Mouse (Mus musculus) erythroid progenitor cell, adult 5-6 weeks (primary cell): ENCODE results near the gene Ceacam18. TPM values are rescaled to one million over a fixed set of nuclear protein-coding genes. Genes with fewer than 3 reads are reported as not detected.

ENCODE experiments used
- ATAC-seq: replicated peaks from 2 replicates; pipeline ENCODE4 v1.8.0; 2016; ENCODE audit warnings: moderate number of reproducible peaks, mild to moderate bottlenecking, moderate TSS enrichment, inconsistent platforms; ENCODE audit not compliant: poor library complexity, low FRiP score, severe bottlenecking
- total RNA-seq, 2 experiments: library from RNA; stranded (forward) in 1 of 2; stranded (reverse) in 1 of 2; fragments of 150-400 nt in 1 of 2; fragments of 186-747, 209-891 nt in 1 of 2; gene quantifications; 2 replicates each; pipeline versions ENCODE4 v1.2.3 to v1.2.4; 2015 to 2017; ENCODE audit warnings: low replicate concordance in 2 of 2

Gene Ceacam18
- not detected in 2 replicates for total RNA-seq (2015; ENCODE audit: low replicate concordance)
- not detected in 2 replicates for total RNA-seq (2017; ENCODE audit: low replicate concordance)

DNA sequence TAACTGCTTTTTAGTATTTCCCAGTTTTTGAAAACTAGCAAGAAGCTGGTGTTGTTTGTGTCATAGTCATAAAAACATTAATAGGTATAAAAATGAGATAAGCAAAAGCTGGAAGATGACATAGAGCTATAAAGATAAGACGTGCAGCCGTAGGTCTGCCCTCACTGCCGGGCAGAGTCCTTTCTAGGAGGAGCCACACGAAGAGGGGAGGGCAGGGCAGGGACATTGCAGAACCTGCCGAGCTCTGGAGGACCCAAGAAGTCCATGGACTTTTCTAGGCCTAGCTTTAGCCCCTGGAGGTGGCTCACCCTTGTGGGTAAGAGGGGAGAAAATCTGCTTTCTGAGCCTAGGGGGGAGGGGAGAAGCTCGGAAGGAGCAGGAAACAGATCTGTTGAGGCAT is at the start of gene Ceacam18:
Gene Ceacam18, plus strand, starts transcription at position 208 of the 400 bp plus-strand sequence.
- ATAC-seq = no peak

DNA sequence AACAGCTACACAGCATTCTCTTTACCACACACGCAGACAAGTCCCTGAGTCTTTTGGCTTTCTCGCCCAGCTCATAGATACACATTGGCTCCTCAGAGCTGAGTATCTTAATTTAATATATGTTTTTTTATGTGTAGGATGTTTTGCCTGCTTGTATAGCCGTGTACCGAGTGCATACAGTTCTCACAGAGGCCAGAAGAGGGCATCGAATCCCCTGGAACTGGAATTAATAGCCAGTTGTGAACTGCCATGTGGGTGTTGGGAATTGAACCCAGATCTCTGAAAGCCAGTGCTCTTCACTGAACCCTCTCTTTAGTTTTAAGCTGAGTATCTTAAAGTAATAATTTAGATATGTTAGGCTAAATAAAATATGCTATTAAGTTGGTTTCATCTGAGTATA is 49.7 kb upstream of the Ceacam18 start:
- ATAC-seq = no peak

DNA sequence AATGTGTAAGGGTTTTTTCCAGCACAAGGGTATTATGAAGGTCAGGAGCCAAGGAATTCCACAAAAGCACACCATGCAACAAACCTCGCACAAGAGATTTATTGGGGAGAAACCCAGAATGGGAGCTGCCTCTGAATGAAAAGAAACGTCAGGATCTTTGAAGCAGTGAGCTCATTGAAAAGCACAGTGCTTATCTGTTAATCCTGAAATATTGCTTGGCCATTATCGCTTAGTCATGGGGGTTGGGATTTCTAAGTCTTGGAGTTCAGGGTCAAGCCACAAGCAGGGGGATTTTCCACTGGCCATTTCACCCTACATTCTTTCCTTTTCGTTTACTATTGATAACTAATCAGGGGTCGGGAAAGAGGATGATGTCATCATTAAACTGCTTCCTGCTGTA is 32.6 kb upstream of the Ceacam18 start:
- no peak for ATAC-seq

DNA sequence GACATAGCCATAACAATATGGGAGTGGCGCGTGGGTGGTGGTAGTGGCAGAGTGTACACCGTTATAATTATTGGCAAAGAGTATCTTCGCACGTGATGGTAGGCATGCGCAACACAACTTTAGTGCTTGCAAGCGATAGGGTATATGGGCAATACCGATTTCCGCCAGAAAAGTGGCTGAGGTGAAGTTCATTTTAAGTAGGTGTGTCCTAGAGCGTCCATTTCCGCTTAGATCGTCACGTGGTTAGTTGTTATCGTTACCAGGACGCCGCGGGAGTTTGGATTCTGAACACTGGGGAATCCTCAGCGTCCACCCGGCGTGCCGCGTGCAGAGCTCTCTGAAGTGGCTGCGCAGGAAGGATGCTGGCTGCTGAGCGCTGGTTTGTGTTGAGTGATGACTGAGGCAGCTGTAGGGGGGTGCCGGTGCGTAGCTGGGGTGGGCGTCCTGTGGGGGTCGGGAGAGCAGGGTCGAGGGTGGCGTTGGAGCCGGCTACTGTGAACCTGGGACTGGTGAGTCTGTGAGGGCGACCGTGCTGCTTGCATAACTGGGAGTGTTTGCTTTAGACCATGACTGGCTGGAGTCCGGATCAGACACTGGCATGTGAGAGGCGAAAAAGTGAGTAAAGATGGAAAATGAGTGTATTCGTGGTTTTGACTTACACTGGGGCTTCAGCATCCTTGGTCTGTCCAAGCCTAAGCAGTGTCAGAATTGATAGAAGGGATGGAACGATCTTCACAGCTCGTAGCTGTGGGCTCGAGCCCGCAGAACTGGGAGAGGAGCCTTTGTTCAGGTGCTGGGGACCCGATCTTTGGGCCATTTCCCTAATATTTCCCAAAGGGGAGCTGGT is 27.4 kb upstream of the Ceacam18 start, which contains the start of gene Zfp819:
Gene Zfp819, plus strand, starts transcription at position 274 of the 847 bp plus-strand sequence.
- ATAC-seq = no peak

DNA sequence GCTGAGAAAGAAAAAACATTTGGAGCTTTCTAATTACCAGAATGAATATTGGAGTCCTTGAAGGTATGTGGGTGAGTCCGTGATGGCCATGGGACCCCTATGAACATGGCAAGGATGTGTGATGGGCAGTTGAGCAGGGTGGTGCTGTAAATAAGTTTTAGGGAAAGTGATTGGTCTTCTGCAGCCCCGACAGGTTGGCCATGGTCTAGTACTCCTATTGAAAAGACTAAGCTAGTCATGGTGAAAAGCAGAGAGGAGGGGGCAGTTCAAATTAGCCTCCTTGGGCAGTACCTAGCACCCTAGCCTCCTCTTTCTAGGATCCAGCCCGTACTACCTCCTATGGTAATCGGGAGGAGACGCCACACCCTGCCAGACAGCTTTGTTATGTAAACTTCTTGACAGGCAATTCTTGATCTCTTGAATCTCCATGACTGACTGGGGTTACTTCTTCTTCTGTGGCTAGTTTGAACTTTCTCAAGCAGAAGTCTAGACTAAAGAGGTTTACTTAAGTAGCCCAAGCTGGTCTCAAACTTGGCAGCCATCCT is 26.7 kb upstream of the Ceacam18 start:
- ATAC-seq = no peak

DNA sequence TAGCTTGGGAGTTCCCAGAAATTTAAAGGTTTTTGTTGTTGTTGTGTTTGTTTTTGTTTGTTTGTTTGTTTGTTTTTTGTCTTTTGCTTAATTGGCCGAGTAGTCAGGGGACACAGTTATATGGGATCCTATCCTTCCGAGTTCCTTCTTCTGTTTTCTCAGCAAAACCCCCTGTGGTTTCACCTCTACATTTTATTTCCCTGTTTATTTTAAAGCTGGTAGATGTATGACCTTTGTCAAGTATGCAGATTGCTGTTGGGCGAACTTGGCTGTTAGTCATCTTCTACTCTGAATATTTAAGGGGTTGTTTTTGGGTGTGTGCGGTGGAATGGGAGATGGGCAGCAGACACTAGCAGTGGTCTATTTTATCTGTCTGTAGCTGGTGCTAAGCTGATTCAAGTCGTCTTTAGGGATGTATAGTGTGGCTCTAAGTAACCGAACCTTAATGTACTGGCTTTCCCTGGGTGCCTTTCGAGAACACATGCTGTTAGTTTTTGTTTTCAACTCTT is 26.1 kb upstream of the Ceacam18 start:
- no peak for ATAC-seq

DNA sequence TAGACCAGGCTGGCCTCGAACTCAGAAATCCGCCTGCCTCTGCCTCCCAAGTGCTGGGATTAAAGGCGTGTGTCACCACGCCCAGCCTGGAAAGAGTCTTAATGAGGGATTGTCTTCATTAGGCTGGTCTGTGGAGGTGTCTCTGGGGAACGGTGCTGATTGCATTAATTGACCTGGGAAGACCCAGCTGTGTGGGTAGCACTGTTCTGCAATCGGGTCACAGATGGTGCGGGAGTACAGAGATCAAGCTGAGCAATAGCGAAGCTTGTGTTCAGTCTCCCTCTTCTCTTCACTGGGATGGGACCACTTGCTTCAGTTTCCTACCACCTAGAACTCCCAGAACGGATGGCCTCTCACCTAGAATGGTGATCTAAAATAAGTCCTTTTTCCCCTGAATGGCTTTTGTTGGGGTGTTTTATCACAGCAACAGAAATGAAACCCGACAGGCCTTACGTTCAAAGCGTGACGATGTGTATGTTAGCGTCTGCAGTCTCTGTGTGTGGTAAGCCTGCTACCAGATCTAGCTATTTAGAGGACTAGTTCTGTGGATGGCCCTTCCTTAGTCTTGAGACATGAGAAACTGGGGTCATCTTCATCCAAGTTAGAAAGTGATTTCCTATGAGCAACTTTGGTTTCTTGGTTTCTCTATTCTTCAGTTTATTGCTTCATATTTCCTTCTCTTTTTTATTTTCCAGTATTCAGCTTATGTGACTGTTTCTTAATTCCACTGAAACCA is 20.5 kb upstream of the Ceacam18 start:
- no peak for ATAC-seq

DNA sequence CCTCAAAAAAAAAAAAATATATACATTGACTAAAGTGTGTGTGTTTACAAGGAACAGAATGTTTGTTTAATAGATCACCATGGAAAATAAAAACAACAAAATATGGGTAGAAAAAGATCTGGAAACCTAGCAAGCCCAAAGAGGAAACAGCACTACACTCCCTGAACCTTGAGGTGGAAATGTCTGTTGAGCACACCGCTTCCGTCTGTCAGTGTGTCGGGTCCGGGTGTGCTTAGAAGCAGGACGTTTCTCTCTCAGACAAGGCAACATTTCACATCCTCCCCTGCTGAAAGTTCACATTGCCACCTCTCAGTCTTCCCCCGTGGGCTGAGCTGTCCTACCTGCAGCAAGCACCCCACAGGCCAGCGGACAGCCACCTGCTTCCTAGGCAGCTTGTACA is 11.6 kb upstream of the Ceacam18 start:
- no peak for ATAC-seq

DNA sequence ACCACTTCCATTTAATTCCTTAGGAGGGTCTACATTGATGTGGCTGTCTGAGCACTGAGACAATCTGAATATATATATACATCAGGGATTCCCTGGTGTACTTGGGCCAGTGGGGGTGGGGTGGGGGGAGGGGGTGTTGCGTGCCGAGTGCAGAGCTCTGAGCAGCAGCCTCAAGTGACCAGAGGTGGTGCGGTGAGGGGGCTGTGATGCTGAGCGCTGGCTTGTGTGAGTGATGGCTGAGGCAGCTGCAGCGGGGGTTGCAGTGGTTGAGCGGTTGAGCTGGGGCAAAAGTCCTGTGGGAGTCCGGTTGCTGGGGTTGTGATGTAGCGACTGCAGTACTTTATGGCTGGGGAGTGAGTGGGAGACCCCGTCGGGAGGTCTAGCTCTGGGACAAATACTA is 10.7 kb upstream of the Ceacam18 start:
- no peak for ATAC-seq

DNA sequence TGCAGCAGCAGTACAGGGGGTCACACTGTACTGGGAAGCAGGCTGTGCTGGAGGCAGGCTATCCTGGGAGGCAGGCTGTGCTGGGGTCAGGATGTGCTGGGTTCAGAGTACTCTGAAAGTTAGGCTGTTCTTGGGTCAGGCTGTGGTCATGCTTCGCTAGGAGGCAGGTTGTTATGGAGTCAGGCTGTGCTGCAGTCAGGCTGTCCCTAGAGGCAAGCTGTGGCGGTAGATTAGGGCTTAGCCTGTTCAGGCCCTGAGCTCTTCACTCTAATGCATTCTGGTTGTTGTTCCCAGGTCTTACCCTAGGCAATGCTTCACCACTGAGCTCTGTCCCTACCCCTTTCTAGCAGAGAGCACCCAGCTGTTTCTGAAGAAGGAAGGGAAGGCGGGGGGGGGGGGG is 9.4 kb upstream of the Ceacam18 start:
- ATAC-seq = no peak

DNA sequence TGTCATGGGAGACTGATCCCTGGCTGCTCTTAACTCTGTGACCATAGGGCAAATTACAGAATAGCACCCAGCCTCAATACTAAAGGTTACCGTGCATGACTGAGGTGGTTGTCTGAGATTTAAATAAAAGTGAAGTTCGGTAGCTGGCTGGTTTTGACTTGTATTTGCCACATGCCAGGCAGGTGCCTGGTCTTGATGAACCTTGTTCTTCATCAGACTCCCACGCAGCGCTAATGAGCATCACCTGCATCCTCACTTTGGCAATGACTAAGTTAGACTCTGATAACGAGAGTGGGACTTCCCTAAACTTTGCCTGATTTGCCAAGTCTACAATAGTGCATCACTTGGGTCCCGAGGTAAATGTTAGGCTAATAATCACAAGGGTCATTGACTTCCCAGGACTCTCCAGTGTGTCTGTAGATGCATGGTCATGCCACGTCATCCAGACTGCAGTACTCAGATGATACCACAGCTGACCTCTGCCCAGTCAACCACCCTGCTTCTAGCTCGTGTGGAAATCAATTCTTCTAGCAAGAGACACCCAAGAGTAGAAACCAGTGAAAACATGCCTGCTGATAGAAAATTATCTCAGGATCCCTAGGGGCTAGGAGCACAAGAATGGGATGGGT is 8.6 kb upstream of the Ceacam18 start:
- no peak for ATAC-seq

DNA sequence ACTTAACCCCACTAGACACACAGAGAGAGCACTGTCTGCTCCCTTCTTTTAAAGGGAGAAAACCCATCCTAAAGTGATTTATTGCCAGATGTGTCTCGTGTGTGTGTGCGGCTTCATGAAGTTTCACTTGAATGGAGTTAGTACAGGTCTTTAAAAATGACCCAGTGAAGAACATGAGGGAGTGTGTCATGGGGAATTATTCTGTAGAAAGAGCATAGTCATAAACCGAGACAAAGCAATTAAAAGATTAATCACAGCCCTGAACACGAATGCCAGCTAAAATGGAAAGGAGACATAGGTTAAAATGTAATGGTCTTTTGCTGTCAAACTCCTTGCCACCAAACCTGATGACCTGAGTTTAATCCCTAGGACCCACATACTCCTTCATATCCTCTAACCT is 567 bp upstream of the Ceacam18 start:
- no peak for ATAC-seq

DNA sequence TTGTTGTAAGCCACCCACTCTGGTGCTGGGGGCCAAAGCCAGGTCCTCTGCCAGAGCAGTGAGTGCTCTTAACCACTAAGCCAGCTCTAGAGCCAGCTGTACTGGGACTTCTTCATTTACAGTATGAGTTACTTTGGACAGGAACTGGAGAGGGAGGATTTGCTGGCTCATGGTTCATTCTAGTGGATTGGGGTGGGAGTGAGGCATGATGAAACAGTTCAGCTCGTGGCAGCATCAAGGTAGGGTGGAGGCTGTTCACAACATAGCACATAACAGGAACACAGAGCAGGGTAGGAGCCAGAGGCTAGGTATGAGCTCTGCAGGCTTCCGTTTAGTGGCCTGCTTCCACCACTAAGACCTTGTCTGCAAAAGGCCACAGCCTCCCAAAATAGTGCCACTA is 1.7 kb downstream of the Ceacam18 start:
- ATAC-seq = no peak

DNA sequence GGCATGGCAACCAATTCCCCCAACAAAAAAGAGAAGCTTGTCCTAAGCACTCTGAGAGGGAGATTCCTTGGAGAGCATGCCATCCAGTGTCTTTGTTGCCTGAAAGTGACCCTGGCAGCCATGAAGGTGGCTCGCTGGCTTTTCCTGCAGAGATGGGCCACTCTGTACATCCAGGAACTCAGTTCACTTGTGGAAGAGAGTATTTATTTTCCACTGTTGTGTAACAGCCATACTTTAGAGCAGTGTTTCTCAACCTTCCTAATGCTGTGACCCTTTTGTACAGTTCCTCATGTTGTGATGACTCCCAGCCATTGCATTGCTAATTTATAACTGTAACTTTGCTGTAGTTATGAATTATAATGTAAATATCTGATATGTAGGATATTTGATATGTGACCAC is 2.6 kb downstream of the Ceacam18 start:
- ATAC-seq = no peak

DNA sequence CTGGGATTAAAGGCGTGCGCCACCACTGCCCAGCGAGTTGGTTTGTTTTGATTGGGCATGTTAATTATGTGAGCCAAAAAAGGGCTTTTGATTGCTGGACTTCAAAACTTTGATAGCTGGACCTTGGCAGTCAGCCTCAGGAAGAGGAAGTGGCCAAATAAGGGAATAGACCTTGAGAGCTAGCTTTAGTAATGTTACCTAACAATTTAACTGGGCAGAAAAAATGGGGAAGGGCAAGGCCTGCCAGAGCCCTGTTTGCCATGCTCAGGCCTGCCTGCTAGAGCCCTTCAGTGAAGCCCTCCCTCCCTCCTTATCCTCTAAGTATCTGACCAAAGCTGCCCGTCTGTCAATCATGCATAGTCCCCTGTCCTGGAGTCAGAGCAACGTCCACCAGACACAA is 8.1 kb downstream of the Ceacam18 start:
- ATAC-seq = no peak

DNA sequence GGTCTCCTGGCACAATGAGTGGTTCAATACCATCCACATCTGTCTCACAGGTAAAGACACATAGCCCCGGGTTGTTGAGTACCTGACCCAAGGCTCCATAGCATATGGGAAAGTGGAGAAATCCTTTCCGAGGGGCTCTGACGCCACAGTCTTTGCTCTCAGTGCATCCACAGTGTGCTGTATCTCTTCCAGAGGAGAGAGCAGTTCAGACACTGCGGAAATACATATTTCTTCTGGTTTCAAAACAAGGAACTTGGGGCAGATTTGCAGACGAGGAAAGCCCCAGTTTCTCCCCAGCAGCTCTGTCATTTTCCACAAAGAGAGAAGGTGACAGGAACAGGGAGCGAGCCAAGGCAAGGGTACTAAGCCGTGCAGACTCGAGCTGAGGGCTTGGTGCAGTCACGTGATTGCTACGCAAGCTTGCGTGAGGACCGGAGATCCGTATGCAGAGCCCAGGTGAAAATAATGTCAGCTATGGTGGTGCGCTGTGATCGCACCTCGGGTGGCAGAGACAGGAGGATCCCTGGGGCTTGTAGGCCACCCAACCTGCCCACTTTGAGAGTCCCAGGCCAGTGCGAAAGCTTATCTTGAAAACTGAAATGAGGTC is 8.6 kb downstream of the Ceacam18 start:
- ATAC-seq = no peak

DNA sequence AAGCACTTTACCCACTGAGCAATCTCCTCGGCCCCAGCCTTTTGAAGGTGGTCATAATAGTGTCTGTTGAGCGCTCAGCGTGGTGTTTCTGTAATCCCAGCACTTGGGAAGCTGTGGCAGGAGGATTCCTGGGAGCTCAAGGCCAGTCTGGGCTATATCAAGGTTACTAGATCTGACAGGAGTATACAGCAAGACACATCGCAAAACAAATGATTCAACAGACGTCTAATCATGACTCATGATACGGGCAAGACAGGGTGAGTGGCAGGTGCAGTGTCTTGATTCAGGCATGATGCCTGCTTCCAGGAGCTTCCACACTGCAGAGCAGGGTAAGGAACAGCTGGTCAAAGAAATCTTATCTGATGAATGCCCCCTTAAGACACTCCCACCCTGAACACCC is 18.2 kb downstream of the Ceacam18 start:
- no peak for ATAC-seq

DNA sequence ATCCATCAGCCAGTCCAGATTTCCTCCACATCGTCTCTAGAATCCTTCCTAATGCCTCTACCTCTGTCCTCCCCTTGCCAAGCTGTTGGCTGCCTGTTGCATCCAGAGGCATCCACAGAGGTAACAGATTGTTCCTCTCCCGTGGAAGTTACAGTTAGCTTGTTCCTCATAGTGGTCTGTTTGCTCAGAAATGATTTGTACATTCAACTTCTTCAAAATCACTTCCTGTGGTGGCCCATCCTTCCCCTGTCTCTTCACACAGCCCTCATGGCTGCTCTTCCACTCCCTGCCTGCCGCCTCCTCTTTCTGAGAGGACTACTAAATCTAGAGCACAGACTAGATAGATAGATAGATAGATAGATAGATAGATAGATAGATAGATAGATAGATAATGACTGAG is 20.0 kb downstream of the Ceacam18 start:
- no peak for ATAC-seq

DNA sequence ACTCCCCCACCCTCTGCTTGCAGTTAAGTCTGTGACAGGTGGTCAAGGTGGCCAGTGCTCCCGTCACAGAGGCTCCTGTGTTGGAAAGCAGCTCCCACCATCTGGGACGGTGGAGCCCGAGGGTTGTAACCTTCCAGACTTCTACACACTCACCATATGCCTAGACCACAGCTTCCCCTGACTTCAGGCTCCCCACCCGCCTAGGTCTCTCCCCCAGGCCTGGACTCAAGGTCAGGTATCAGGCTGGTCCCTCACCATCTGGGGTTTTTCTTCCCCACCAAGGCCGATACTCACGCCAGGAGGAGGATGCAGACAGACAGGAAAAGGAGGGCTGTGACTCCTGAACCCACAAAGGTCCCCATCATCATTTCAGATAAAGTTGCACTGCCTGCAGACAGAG is 21.7 kb downstream of the Ceacam18 start:
- no peak for ATAC-seq

DNA sequence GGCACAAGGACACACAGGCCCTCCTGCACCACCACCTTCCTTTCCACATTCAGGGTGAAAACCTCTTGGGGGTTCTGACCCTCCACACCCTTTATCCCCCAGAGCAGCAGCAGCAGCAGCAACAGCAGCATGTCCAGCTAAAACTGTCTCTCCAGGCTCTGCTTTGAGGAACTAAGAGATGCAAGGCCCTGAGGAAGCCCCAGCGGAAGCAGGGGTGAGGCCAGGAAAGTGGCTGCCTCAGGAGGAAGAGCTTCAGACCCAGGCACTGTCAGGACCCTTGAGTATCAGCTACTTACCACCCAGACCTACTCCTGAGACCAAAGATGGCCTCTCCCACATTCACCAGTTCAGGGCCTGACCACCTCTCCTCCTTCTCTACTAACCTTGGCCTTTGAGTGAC is 25.5 kb downstream of the Ceacam18 start, which contains the start of gene Siglece:
Gene Siglece, minus strand, starts transcription at position 160 of the 400 bp plus-strand sequence.
- no peak for ATAC-seq
